Mouse (Mus musculus): ENCODE results near the gene Furin. TPM values are rescaled to one million over a fixed set of nuclear protein-coding genes. Genes with fewer than 3 reads are reported as not detected.
A peak's percentile ranks its signal among the peaks of the same experiment; 100 is the strongest.

The Furin gene
- total and polyA plus RNA-seq, 3 experiments, result 21.3 to 30.4 (median 25.1) TPM

DNA sequence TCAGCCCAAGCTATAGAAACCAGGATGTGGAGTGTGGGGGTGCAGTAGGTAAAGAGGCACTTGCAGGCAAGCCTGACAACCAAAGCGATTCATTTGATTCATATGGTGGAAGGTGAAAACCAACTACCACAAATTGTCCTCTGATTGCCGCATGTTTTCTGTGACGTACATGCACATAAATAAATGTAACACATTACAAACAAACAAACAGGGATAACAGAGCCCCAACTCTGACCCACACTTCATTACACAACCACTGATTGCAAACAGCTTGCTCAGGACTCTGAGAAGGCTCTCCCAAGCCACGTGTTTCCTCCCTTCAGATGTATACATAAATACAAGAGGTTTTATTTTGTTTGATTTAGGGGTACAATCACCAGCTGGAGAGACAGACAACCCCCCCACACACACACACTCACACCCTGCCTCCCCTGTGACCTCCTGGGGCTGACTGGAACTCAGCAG is 35.2 kb downstream of the Furin start:
- TF ChIP-seq GATA1 (IDR thresholded peaks at IDR 0.05; ENCODE audit: borderline replicate concordance, low read length) (no peak), GATA2 (IDR thresholded peaks at IDR 0.05; ENCODE audit: borderline replicate concordance, low read depth, low read length) (no peak), POLR2AphosphoS5 (IDR thresholded peaks at IDR 0.05; ENCODE audit: insufficient replicate concordance, low read depth, low read length) (no peak), TAL1 (conservative IDR thresholded peaks at IDR 0.05; ENCODE audit: low read depth, low read length) (no peak), CTCF (IDR thresholded peaks at IDR 0.05; ENCODE audit: low read depth, low read length) (no peak)
- Histone ChIP-seq H3K4me1 (ENCODE audit: insufficient read depth, low read depth, low read length) (peaks cover 62% of the 10 kb centered on the region), H3K36me3 (replicated peaks) (peaks cover 42% of the 10 kb centered on the region), H3K27me3 (ENCODE audit: insufficient read depth, low read length) (no peaks in the 10 kb centered on the region; the same call in 1 of the 2 replicates), H3K9me3 (replicated peaks) (no peaks in the 10 kb centered on the region), H3K4me3 (ENCODE audit: low read depth, low read length) (peak overlapping the region; percentile 82)
- ATAC-seq (ENCODE audit: extremely low read depth, insufficient number of reproducible peaks, low FRiP score, poor library complexity, severe bottlenecking), result no peak
- no peak for DNase-seq (ENCODE audit: low spot score)

DNA sequence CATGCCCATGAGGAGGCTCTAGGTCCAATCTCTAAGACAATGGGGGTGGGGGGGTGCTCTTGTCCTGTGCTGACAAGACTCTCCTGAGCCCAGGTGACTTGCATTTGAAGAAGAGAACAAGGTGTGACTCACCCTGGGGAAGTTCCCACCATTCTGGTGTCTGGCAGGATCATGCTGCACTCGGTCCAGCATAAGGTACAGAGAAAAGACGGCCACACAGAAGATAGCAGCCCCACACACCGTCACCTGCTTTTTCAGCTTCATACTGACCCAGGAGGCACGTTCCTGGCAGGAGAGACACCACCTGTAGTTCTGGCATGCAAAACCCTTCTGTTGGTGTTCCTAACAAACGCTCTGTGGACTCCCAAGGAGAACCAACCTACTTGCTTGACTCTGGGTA is 35.8 kb downstream of the Furin start:
- DNase-seq (ENCODE audit: low spot score) (no peak), ATAC-seq (ENCODE audit: extremely low read depth, insufficient number of reproducible peaks, low FRiP score, poor library complexity, severe bottlenecking) (no peak)
- H3K4me1 ChIP-seq (ENCODE audit: insufficient read depth, low read depth, low read length), result peaks cover 57% of the 10 kb centered on the region
- no peaks in the 10 kb centered on the region; the same call in 1 of the 2 replicates for H3K27me3 ChIP-seq (ENCODE audit: insufficient read depth, low read length)
- peaks cover 47% of the 10 kb centered on the region for H3K36me3 ChIP-seq (replicated peaks)
- no peaks in the 10 kb centered on the region for H3K9me3 ChIP-seq (replicated peaks)
- no peak overlapping the region for H3K4me3 ChIP-seq (ENCODE audit: low read depth, low read length)
- TF ChIP-seq GATA2 (IDR thresholded peaks at IDR 0.05; ENCODE audit: borderline replicate concordance, low read depth, low read length) (no peak), TAL1 (conservative IDR thresholded peaks at IDR 0.05; ENCODE audit: low read depth, low read length) (no peak), POLR2AphosphoS5 (IDR thresholded peaks at IDR 0.05; ENCODE audit: insufficient replicate concordance, low read depth, low read length) (no peak), CTCF (IDR thresholded peaks at IDR 0.05; ENCODE audit: low read depth, low read length) (no peak), GATA1 (IDR thresholded peaks at IDR 0.05; ENCODE audit: borderline replicate concordance, low read length) (no peak)

- ATAC-seq (ENCODE audit: extremely low read depth, insufficient number of reproducible peaks, low FRiP score, poor library complexity, severe bottlenecking), result no peak; the same call in 1 of the 2 replicates
- Histone ChIP-seq H3K9me3 (replicated peaks) (no peaks in the 10 kb centered on the region), H3K4me3 (ENCODE audit: low read depth, low read length) (no peak overlapping the region), H3K4me1 (ENCODE audit: insufficient read depth, low read depth, low read length) (peaks cover 50% of the 10 kb centered on the region), H3K36me3 (replicated peaks) (peaks cover 53% of the 10 kb centered on the region), H3K27me3 (ENCODE audit: insufficient read depth, low read length) (no peaks in the 10 kb centered on the region; the same call in 1 of the 2 replicates)
- TF ChIP-seq GATA2 (IDR thresholded peaks at IDR 0.05; ENCODE audit: borderline replicate concordance, low read depth, low read length) (no peak), POLR2AphosphoS5 (IDR thresholded peaks at IDR 0.05; ENCODE audit: insufficient replicate concordance, low read depth, low read length) (no peak), TAL1 (conservative IDR thresholded peaks at IDR 0.05; ENCODE audit: low read depth, low read length) (no peak), CTCF (IDR thresholded peaks at IDR 0.05; ENCODE audit: low read depth, low read length) (no peak), GATA1 (IDR thresholded peaks at IDR 0.05; ENCODE audit: borderline replicate concordance, low read length) (no peak)
- no peak for DNase-seq (ENCODE audit: low spot score)
Measured at GRCm38 (mm10) chr7:80368635-80369421, 36.4 kb downstream of the Furin start.

- no peak for DNase-seq (ENCODE audit: low spot score)
- H3K4me1 ChIP-seq (ENCODE audit: insufficient read depth, low read depth, low read length), result peaks cover 42% of the 10 kb centered on the region
- H3K4me3 ChIP-seq (ENCODE audit: low read depth, low read length), result no peak overlapping the region
- ATAC-seq (ENCODE audit: extremely low read depth, insufficient number of reproducible peaks, low FRiP score, poor library complexity, severe bottlenecking), result no peak
- TF ChIP-seq POLR2AphosphoS5 (IDR thresholded peaks at IDR 0.05; ENCODE audit: insufficient replicate concordance, low read depth, low read length) (no peak), CTCF (IDR thresholded peaks at IDR 0.05; ENCODE audit: low read depth, low read length) (no peak), TAL1 (conservative IDR thresholded peaks at IDR 0.05; ENCODE audit: low read depth, low read length) (no peak), GATA1 (IDR thresholded peaks at IDR 0.05; ENCODE audit: borderline replicate concordance, low read length) (no peak)
- H3K9me3 ChIP-seq (replicated peaks), result no peaks in the 10 kb centered on the region
- peaks cover 62% of the 10 kb centered on the region for H3K36me3 ChIP-seq (replicated peaks)
- no peaks in the 10 kb centered on the region; the same call in 1 of the 2 replicates for H3K27me3 ChIP-seq (ENCODE audit: insufficient read depth, low read length)
Measured at GRCm38 (mm10) chr7:80368009-80368408, 37.2 kb downstream of the Furin start.

GRCm38 (mm10) chr7:80367232-80367631 is 38.0 kb downstream of the Furin start:
- H3K27me3 ChIP-seq (ENCODE audit: insufficient read depth, low read length), result no peaks in the 10 kb centered on the region; the same call in 1 of the 2 replicates
- H3K36me3 ChIP-seq (replicated peaks), result peaks cover 69% of the 10 kb centered on the region
- no peak for ATAC-seq (ENCODE audit: extremely low read depth, insufficient number of reproducible peaks, low FRiP score, poor library complexity, severe bottlenecking)
- H3K9me3 ChIP-seq (replicated peaks), result no peaks in the 10 kb centered on the region
- H3K4me3 ChIP-seq (ENCODE audit: low read depth, low read length), result no peak overlapping the region
- TF ChIP-seq GATA1 (IDR thresholded peaks at IDR 0.05; ENCODE audit: borderline replicate concordance, low read length) (no peak), CTCF (IDR thresholded peaks at IDR 0.05; ENCODE audit: low read depth, low read length) (no peak), TAL1 (conservative IDR thresholded peaks at IDR 0.05; ENCODE audit: low read depth, low read length) (no peak), GATA2 (IDR thresholded peaks at IDR 0.05; ENCODE audit: borderline replicate concordance, low read depth, low read length) (no peak), POLR2AphosphoS5 (IDR thresholded peaks at IDR 0.05; ENCODE audit: insufficient replicate concordance, low read depth, low read length) (no peak)
- no peak for DNase-seq (ENCODE audit: low spot score)
- peaks cover 35% of the 10 kb centered on the region for H3K4me1 ChIP-seq (ENCODE audit: insufficient read depth, low read depth, low read length)

GRCm38 (mm10) chr7:80365759-80366158 is 39.5 kb downstream of the Furin start:
- no peaks in the 10 kb centered on the region for H3K9me3 ChIP-seq (replicated peaks)
- H3K36me3 ChIP-seq (replicated peaks), result peaks cover 84% of the 10 kb centered on the region
- ATAC-seq (ENCODE audit: extremely low read depth, insufficient number of reproducible peaks, low FRiP score, poor library complexity, severe bottlenecking) (no peak), DNase-seq (ENCODE audit: low spot score) (no peak)
- no peak overlapping the region for H3K4me3 ChIP-seq (ENCODE audit: low read depth, low read length)
- TF ChIP-seq GATA1 (IDR thresholded peaks at IDR 0.05; ENCODE audit: borderline replicate concordance, low read length) (no peak), GATA2 (IDR thresholded peaks at IDR 0.05; ENCODE audit: borderline replicate concordance, low read depth, low read length) (no peak), CTCF (IDR thresholded peaks at IDR 0.05; ENCODE audit: low read depth, low read length) (no peak), TAL1 (conservative IDR thresholded peaks at IDR 0.05; ENCODE audit: low read depth, low read length) (no peak), POLR2AphosphoS5 (IDR thresholded peaks at IDR 0.05; ENCODE audit: insufficient replicate concordance, low read depth, low read length) (no peak)
- H3K4me1 ChIP-seq (ENCODE audit: insufficient read depth, low read depth, low read length), result peaks cover 23% of the 10 kb centered on the region
- no peaks in the 10 kb centered on the region; the same call in 1 of the 2 replicates for H3K27me3 ChIP-seq (ENCODE audit: insufficient read depth, low read length)
